Mouse (Mus musculus): ENCODE data around the gene Apold1.

DNA sequence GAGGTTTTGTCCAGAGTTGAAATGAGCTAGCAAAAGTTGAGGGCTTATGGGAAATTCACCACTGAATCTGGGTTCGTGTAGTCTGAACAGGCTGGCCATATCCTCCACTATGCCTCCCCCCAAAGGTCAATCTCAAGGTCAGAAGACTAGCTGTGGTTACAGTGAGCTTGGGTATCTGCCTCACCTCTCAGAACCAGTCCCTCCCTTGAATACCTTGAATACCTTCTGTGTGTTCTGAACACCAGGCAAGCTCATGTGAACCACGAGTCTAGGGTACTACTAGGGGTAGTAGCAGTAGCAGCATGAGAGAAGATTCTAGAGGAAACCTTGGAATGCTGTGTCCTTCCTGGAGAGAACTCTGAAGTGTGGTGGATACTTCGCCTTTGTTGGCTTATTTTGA lies 40.1 kb downstream of the Apold1 start:
- TF ChIP-seq CTCF (IDR thresholded peaks at IDR 0.05; ENCODE audit: low read depth) (no peak), EP300 (optimal IDR thresholded peaks at IDR 0.05) (no peak)

All from stomach, postnatal 0 days (tissue).